Mouse (Mus musculus): Measurements from ENCODE around the gene Nudt3.

The Nudt3 gene

DNA sequence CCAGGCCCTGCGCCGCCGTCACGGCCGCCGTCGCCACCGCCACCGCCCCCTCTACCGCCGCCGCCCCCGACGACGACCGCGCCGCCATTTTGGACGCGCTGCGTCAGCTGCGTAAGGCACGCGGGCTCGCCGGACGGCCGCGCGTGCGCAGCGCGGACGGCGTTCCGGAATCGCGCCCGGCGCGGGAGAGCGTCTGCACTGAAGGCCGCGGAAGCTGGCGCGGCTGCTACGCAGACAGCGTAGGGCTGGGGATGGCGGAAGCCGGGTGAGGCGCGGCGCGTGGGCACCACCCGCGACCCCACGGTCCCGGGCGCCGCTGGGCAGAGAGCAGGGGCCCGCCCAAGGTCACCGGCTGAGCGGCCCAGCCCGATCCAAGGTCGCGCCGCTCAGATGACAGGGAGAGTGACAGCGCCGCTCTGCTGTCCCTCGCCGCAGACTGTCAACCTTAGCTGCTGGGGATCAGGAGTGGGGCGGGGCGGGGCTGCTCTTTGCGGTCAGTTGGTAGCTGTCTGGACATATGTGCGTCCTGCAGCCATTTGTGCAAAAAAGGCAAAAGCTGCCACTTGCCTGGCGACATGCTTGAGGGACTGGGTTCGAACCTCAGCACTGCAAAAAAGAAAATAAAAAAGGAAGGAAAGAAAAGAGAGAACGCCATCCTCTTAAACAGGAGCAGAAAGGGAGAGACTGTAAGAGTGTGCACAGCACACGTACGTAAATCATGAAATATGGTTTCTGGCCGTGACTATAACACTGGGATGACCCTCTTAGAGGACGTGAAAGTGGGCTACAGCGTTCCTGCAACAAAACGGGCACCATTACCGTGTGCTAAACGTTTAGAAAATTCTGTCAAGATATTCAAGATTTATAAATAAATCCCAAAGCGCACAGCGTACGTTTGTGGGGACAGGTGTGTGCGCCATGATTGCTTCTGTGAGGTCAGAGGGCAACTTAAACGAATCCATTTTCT is at the start of gene Nudt3:
Gene Nudt3 (minus strand): TSS at position 136 of the 967 bp plus-strand sequence.
- ChIA-PET CTCF (interaction anchor here in 3 of 4 experiments (0.6 to 1.1 kb wide), 6 partner anchors 11 to 456 kb away, joined by 3 to 5 read pairs (median 3); no protein-coding TSS in a partner anchor), POLR2A (interaction anchor here (0.6 to 17.5 kb wide), 44 partner anchors 9 to 880 kb away, joined by 3 to 325 read pairs (median 4); partner anchors contain the start of genes Hmga1 (in 4 of the 4), RPS10-NUDT3 (in 4 of the 4), Rps10 (in 3 of the 4) and AI413582 (in 2 of the 4))

DNA sequence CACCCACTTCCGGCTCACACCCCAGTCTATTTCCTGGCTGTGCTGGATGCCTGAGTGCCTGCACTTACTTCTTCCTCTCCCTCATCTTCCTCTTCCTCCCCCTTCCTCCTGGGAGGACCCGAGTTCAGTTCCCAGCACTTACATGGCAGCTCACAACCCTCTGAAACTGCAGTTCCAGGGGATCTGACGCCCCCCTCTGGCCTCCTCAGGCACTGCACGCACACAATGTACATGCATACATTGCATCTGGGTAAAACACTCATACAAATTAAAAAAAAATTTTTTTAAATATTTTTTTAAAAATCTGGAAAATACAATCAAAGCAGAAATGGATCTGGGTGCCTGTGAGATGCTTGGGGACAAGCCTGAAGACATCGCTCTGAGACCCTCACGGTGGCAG is 48.4 kb upstream of the Nudt3 start:
- POLR2A ChIA-PET, result no interaction called here
- CTCF ChIA-PET, result interaction anchor here in 2 of 4 experiments (0.7 to 1.1 kb wide), 4 partner anchors 17 to 90 kb away, joined by 3 read pairs; partner anchors contain the start of gene RPS10-NUDT3 (in 1 of the 2)

DNA sequence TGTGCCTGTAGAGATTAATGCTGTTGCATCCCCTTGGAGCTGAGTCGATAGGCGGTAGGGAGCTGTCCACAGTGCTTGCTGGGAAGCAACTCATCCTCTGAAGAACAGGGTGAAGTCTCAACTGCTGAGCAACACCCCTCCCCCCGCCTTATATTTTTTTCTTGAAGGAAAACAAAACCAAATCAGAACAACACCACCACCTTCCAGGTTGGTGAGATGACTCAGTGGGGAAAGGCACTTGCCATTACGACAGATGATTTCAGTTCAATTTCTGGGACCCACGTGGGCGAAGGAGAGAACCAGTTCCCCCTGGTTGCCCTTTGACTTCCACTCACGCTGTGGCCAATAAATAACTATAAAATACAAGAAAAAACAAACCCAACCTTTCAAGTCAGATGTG is 35.5 kb upstream of the Nudt3 start:
- ChIA-PET POLR2A (interaction anchor here in 3 of 4 experiments (0.6 to 1.9 kb wide), 8 partner anchors 9 to 162 kb away, joined by 3 to 6 read pairs (median 4); partner anchors contain the start of genes Hmga1 (in 1 of the 3) and Rps10 (in 1 of the 3)), CTCF (interaction anchor here in 3 of 4 experiments (0.6 to 1.6 kb wide), 11 partner anchors 8 to 532 kb away, joined by 3 to 8 read pairs (median 3); no protein-coding TSS in a partner anchor)

DNA sequence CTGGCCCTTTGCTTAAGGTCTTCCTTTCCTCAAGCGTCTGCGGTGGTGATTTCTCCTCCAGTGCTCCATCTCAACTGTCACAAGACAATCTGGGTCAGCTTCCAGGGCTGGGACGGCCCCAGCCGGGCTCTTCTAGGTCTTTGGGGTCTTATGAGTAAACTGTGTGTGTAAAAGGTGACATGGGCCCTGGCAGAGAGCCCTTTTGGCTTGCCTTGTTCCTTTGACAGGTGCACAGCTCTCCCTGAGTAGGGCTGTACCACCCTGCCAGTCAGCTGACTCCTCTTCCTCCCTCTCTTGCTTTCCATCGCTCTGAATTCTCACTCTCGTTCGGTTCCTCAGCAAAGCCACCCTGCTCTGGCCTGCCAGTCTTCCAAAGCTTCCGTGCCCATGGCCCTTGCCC is 33.8 kb upstream of the Nudt3 start:
- CTCF ChIA-PET, result interaction anchor here in 2 of 4 experiments (0.5 to 2.2 kb wide), 4 partner anchors 13 to 416 kb away, joined by 3 to 9 read pairs (median 4); no protein-coding TSS in a partner anchor
- POLR2A ChIA-PET, result interaction anchor here in 1 of 4 experiments (0.8 to 1.5 kb wide), 7 partner anchors 20 to 66 kb away, joined by 3 to 7 read pairs (median 3); no protein-coding TSS in a partner anchor

DNA sequence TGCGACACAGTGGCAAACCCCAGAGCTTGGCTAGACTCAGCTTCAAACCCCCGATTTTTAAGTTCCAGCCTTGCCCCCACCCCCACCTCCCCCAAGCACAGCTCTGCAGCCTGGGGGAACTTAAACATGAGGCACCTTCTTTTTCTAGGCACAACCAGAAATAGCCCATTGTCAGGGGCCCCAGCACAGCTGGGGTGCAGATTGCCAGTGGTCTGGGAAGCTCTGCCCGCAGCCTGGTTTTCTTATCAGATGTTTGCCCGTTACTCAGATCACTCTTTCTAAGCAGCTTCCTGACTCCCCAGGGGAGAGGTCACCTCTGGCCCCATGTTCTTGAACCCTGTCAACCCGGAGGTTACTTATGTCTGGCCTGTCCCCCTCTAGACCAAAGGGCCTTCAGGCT is 33.1 kb upstream of the Nudt3 start:
- ChIA-PET CTCF (interaction anchor here in 3 of 4 experiments (0.6 to 2.2 kb wide), 7 partner anchors 12 to 593 kb away, joined by 3 to 9 read pairs (median 5); partner anchors contain the start of gene Tcp11 (in 1 of the 3)), POLR2A (interaction anchor here in 2 of 4 experiments (0.6 to 1.5 kb wide), 9 partner anchors 19 to 449 kb away, joined by 3 to 7 read pairs (median 3); no protein-coding TSS in a partner anchor)

DNA sequence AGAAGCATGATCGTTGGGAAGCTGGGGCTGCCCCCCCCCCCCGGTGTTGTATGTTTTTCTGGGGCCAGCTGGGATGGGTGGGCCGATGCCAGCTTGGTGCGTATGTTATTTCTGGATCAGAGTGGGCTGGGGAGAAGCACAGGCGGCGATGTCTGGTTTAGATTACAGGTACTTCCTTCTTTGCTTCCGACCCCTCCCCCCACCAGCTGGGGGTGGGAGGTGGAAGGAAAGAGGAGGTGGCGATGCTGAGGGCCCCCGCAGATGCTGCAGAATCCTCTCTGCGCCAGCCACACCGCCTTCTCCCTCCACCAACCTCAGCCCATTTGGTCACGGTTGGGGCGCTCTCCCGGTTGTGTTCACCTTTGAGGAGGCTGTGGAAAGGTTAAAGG is 32.7 kb upstream of the Nudt3 start:
- POLR2A ChIA-PET, result interaction anchor here in 2 of 4 experiments (0.5 to 1.9 kb wide), 10 partner anchors 18 to 448 kb away, joined by 3 to 7 read pairs (median 3); no protein-coding TSS in a partner anchor
- CTCF ChIA-PET, result interaction anchor here in 3 of 4 experiments (0.6 to 2.2 kb wide), 7 partner anchors 11 to 592 kb away, joined by 3 to 9 read pairs (median 5); partner anchors contain the start of gene Tcp11 (in 1 of the 3)

DNA sequence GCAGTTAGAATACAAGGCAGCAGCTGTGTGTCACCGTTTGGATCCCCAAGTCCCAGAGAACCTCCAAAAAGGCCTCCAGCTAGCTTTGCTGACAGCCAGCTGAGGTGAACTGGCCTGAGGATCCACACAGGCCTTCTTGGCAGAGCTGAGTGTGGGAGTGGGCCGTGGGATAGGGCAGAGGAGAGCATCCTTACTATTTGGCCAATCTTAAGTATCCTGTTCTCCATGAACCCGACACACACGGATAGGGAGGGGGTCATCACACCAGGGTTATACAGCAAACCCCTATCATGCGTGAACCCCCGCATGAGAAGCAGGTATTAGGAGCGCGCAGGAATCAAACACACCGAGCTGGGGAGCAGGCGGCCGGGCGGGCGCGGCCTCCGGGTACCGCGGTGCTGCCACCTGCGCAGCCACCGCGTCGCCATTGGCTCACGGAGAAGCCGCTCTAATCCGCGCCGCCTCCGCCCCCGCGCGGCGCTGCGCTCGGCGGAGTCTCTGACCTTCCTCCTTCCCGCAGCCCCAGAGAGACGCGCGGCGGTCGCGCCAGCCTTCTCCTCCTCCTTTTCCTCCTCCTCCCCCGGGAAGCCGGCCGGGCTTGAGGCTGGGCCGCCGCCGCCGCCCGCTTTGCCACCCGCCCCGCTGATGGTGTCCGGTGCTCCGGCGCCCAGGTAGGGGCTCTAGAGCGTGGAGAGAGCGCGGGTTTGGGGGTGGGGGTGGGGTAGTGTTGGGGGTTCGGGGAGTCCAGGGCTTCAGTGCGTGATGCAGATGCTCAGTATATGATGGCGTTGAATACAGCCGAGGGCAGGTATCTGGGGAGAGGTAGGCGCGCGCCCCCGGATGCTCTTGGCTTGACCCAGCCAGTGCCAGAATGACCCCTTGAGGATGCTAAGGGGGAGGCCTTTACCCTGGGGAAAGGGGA is 32.1 kb upstream of the Nudt3 start, which contains the start of gene Pacsin1:
Gene Pacsin1 (plus strand): TSS at position 421 of the 922 bp plus-strand sequence.
- ChIA-PET POLR2A (interaction anchor here in 3 of 4 experiments (0.5 to 1.9 kb wide), 9 partner anchors 20 to 448 kb away, joined by 3 to 5 read pairs (median 3); partner anchors contain the start of gene Hmga1 (in 1 of the 3)), CTCF (interaction anchor here in 3 of 4 experiments (0.6 to 2.2 kb wide), 11 partner anchors 11 to 592 kb away, joined by 3 to 9 read pairs (median 4); partner anchors contain the start of gene Tcp11 (in 1 of the 3))

DNA sequence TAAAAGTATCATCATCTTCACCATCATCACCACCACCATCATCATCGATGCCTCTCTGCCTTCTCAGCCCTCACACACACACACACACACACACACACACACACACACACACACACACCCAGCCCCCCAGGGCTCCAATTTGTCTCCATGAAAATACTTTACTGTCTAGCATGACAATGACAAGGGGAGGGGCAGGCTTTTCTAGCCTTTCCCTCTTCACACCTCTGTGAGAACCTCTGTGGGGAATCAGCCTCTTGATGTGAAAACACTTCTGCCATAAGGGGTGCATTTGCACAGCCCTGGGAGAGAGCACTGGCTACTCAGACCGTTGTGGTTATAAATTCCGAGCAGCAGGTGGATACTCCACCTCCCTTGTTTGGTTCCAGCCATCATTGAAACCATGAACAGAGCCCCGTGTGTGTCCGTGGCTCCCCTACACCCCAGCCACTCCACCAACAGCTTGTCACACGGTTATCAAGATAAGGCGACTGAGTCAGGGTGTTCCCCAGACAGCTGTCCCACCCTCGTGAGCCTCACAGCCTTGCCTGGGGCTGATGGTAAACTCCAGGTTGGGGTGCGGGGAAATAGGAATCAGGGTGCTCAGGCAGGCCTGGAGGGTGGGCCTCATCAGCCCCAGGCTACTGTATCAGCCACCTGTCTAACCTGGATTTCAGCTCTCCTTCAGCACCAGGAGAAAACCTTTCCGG is 30.1 kb upstream of the Nudt3 start:
- CTCF ChIA-PET, result interaction anchor here (0.5 to 2.6 kb wide), 17 partner anchors 18 to 1540 kb away, joined by 3 to 15 read pairs (median 3); partner anchors contain the start of gene RPS10-NUDT3 (in 1 of the 4)

DNA sequence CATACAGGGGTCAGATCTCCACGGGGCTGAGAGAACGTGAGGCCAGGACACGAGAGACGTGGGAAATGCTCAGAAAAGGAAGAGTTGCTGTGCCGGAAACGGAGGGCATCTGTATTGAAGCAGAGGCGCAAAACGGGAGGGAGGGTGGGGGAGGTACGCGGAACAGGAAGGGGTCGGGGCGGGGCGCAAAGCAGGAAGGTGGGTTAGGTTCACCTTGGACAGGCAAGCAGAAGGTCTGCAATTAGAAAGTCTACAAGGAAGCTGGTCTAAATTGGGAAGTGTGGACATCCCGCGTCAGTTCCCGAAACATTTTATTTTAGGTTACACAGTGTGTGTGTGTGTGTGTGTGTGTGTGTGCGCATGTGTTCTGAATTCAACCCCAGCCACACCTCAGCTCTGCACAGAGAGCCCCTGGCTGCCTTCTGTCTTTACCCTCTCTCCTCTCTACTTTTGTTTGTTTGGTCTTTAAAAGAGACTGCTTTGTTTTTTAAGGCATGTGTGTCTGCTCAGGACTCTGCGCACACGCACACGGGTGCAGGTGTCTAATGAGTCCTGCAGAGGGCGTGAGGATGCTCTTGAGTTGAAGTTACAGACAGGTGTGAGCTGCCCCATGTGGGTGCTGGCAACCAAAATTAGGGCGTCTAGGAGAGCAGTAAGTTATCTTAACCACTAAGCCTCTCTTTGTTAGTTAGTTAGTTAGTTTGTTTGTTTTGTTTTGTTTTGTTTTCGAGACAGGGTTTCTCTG is 28.9 kb upstream of the Nudt3 start:
- POLR2A ChIA-PET, result interaction anchor here in 3 of 4 experiments (0.6 to 2.5 kb wide), 13 partner anchors 8 to 428 kb away, joined by 3 to 13 read pairs (median 4); partner anchors contain the start of genes Hmga1 (in 1 of the 3), RPS10-NUDT3 (in 1 of the 3), Rps10 (in 1 of the 3) and Tcp11 (in 1 of the 3)

More for the DNA sequence above, 30.1 kb upstream of the Nudt3 start:
- POLR2A ChIA-PET, result interaction anchor here in 3 of 4 experiments (0.6 to 2.5 kb wide), 10 partner anchors 14 to 97 kb away, joined by 3 to 13 read pairs (median 4); partner anchors contain the start of genes RPS10-NUDT3 (in 2 of the 3), Hmga1 (in 1 of the 3) and Rps10 (in 1 of the 3)

DNA sequence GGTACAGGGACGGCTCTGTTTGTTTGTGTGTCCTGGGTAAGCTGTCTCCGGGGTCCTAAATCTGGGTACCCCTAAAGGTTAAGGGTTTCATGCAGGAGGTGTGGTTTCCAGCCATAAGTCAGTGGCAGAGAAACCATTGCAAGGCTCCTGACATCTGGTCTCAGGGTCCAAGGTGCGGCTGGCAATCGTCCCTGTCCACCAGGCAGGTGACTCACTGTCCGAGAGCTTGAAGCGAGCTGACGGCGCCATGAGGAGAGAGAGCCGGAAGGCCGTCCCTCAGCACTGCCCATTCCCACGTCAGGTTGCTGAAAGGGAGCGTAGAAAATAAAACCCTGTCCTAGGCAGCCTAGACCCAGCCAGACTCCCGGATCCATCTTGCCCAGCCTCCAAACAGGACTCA is 27.3 kb upstream of the Nudt3 start:
- POLR2A ChIA-PET, result interaction anchor here in 3 of 4 experiments (0.7 to 3.8 kb wide), 11 partner anchors 12 to 96 kb away, joined by 3 to 9 read pairs (median 4); partner anchors contain the start of genes RPS10-NUDT3 (in 1 of the 3) and Rps10 (in 1 of the 3)
- CTCF ChIA-PET, result interaction anchor here (0.5 to 2.2 kb wide), 19 partner anchors 9 to 419 kb away, joined by 3 to 9 read pairs (median 3); no protein-coding TSS in a partner anchor

More for the DNA sequence above, 28.9 kb upstream of the Nudt3 start:
- CTCF ChIA-PET, result interaction anchor here (0.6 to 2.6 kb wide), 13 partner anchors 8 to 396 kb away, joined by 3 to 15 read pairs (median 3); no protein-coding TSS in a partner anchor

DNA sequence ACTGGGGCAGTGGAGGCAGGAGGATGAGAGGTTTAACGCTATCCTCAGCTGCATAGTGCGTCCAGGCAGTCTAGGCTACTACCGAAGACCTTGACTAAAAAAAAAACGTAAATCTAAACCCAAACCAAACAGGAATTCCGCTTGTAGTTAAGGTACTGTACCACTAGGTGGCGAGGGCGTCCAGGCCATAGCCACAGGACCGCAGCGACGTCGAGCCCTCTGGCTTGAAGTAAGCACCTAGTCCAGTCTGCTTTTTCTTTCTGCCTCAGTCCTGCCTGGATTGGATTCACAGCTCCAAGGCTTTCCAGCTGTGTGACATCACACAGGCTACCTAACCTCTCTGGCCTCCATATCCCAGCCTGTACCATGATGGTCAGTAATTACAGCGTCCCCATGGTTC is 26.9 kb upstream of the Nudt3 start:
- ChIA-PET POLR2A (interaction anchor here in 3 of 4 experiments (0.6 to 3.8 kb wide), 14 partner anchors 9 to 472 kb away, joined by 3 to 9 read pairs (median 3); partner anchors contain the start of genes RPS10-NUDT3 (in 1 of the 3) and Rps10 (in 1 of the 3)), CTCF (interaction anchor here (0.5 to 2.2 kb wide), 22 partner anchors 9 to 419 kb away, joined by 3 to 9 read pairs (median 3); no protein-coding TSS in a partner anchor)

DNA sequence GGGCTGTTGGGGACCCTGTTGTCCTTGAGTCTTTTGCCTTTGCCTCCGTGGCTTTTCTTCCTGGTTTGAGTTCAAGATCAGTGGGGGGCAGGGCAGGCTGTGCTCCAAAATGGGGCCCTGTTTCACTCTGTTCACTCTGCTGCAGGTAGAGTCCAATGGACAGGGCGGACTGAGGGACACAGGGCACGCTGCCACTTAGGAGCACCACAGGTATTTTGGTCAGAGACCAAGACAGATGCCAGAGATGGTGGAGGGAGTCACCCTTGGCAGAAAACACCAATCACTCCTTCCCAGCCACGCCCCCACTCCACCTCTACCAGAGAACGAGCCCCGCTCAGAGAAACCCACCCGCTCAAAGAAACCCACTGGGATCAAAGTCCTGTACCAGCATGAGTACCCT is 22.5 kb upstream of the Nudt3 start:
- CTCF ChIA-PET, result interaction anchor here in 2 of 4 experiments (0.5 to 3.1 kb wide), 8 partner anchors 10 to 348 kb away, joined by 3 to 15 read pairs (median 3); partner anchors contain the start of gene Rps10 (in 1 of the 2)
- POLR2A ChIA-PET, result interaction anchor here in 3 of 4 experiments (1.1 to 2.6 kb wide), 7 partner anchors 9 to 89 kb away, joined by 3 to 23 read pairs (median 5); partner anchors contain the start of genes RPS10-NUDT3 (in 2 of the 3), Hmga1 (in 1 of the 3) and Rps10 (in 1 of the 3)

DNA sequence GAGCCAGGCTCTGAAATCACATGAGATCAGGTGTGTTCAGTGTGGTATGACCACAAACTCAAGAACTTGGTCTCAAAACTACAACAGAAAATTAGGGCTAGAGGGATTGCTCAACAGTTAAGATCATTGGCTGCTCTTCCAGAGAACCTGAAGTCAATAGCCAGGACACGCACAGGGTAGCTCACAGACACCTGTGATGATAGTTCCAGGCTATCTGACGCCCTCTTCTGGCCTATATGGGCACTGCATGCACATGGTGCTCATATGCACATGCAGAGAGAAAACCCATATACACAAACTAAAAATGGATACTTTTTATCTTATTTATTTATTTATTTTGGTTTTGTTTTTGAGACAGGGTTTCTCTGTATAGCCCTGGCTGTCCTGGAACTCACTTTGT is 21.3 kb upstream of the Nudt3 start:
- ChIA-PET CTCF (interaction anchor here (0.5 to 3.1 kb wide), 20 partner anchors 8 to 176 kb away, joined by 3 to 15 read pairs (median 6); partner anchors contain the start of genes Rps10 (in 2 of the 4), AI413582 (in 1 of the 4), D17Wsu92e (in 1 of the 4) and Pacsin1 (in 1 of the 4)), POLR2A (interaction anchor here (0.6 to 3.3 kb wide), 24 partner anchors 7 to 197 kb away, joined by 3 to 23 read pairs (median 3); partner anchors contain the start of genes Hmga1 (in 2 of the 4), RPS10-NUDT3 (in 2 of the 4), Rps10 (in 2 of the 4) and AI413582 (in 1 of the 4))

DNA sequence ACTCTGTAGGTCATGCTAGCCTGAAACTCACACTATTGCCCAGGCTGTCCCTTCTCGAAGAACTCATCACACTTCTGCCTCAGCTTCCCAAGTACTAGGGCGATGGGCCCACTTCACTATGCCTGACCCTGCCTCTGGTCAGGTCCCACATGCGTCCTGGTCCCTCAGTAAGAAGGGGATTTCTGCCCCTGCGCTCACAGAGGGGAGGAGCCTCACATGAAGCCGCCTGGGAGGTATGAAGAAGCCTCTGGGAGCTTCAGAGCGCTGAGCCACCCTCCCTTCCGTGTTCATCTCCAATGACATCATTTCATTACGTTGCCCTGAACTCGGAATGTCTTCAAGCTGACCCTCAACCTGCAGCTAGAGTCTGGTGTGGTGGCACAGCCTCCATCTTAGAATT is 20.5 kb upstream of the Nudt3 start:
- POLR2A ChIA-PET, result interaction anchor here (0.6 to 3.3 kb wide), 17 partner anchors 8 to 124 kb away, joined by 3 to 23 read pairs (median 4); partner anchors contain the start of genes RPS10-NUDT3 (in 2 of the 4), Rps10 (in 2 of the 4), AI413582 (in 1 of the 4) and Nudt3 (in 1 of the 4)
- CTCF ChIA-PET, result interaction anchor here (0.5 to 3.1 kb wide), 14 partner anchors 8 to 437 kb away, joined by 3 to 15 read pairs (median 6); partner anchors contain the start of genes AI413582 (in 1 of the 4), Pacsin1 (in 1 of the 4), Rps10 (in 1 of the 4) and Tcp11 (in 1 of the 4)
